Mouse (Mus musculus): Measurements from ENCODE around the gene Nwd2.

GRCm38 (mm10) chr5:63628531-63628871 lies 20.4 kb upstream of the Nwd2 start:
- TF ChIP-seq CTCF (IDR thresholded peaks at IDR 0.05; ENCODE audit: extremely low read depth, insufficient read depth, low read length) (no peak), POLR2A (IDR thresholded peaks at IDR 0.05; ENCODE audit: extremely low read depth, insufficient read depth, low read length) (no peak)

Data from cortical plate, adult 2 months (tissue).